Mouse (Mus musculus) midbrain, embryonic 10.5 days (tissue): ENCODE measurements around the gene Ascc1. TPM values are rescaled to one million over a fixed set of nuclear protein-coding genes. Genes with fewer than 3 reads are reported as not detected.

Experiments
- DNase-seq: peaks from one replicate; pipeline ENCODE4 v3.0.0-alpha.2; 2017; ENCODE audit warnings: low spot score
- H3K27ac ChIP-seq: fragments of 300-500 bp; sonication (generic); replicated peaks from 2 replicates; pipeline ENCODE4 v1.5.1; 2016; ENCODE audit warnings: mild to moderate bottlenecking
- H3K27me3 ChIP-seq: fragments of 300-500 bp; sonication (generic); 2 replicates; pipeline ENCODE4 v1.6.1; 2016; ENCODE audit warnings: low read depth, mild to moderate bottlenecking; ENCODE audit not compliant: poor library complexity, severe bottlenecking
- H3K36me3 ChIP-seq: fragments of 300-500 bp; sonication (generic); 2 replicates; pipeline ENCODE4 v1.6.1; 2016; ENCODE audit warnings: mild to moderate bottlenecking, moderate library complexity
- H3K4me1 ChIP-seq: fragments of 300-500 bp; sonication (generic); 2 replicates; pipeline ENCODE4 v1.6.1; 2016
- H3K4me3 ChIP-seq: fragments of 300-500 bp; sonication (generic); 2 replicates; pipeline ENCODE4 v1.5.1; 2016; ENCODE audit warnings: mild to moderate bottlenecking, moderate library complexity
- H3K9me3 ChIP-seq: fragments of 300-500 bp; sonication (generic); replicated peaks from 2 replicates; pipeline ENCODE4 v1.6.1; 2016; ENCODE audit warnings: mild to moderate bottlenecking
- WGBS: fragments of 180-500 bp; shearing (Covaris S2); methylation state at CpG from one replicate; pipeline ENCODE4 v1.1.7; 2016; 5-methylcytosine and 5-hydroxymethylcytosine counted together
- polyA plus RNA-seq: library from polyadenylated mRNA; unstranded; fragments of >200 nt; fragmentation: Nextera tagmentation; extraction: Ambion mirVana; gene quantifications from 2 replicates; pipeline ENCODE4 v1.2.1, GENCODE M21; 2016

Gene Ascc1
- polyA plus RNA-seq: 34.4 and 35.5 TPM in 2 replicates

- DNase-seq: peak; percentile 99
- H3K4me3 ChIP-seq: peak within 1 kb of the TSS; percentile 76
- H3K4me1 ChIP-seq: peaks cover 22% of the 10 kb centered on the region
- H3K9me3 ChIP-seq: no peaks in the 10 kb centered on the region
- WGBS: under 1% methylated on average over 51 of the region's 51 CpGs
- H3K27me3 ChIP-seq: no peaks in the 10 kb centered on the region
- H3K36me3 ChIP-seq: peaks cover 24% of the 10 kb centered on the region
- peak within 1 kb of the TSS; percentile 97 for H3K27ac ChIP-seq
Measured at GRCm38 (mm10) chr10:60002673-60003212, at the start of gene Ascc1, which contains the start of gene Anapc16. TSS of gene Ascc1 (plus strand) at chr10:60002805. TSS of gene Anapc16 (minus strand) at chr10:60003135.

GRCm38 (mm10) chr10:59953564-59954039 lies 49.0 kb upstream of the Ascc1 start:
- no peak for DNase-seq
- H3K27ac ChIP-seq: peak overlapping the region; percentile 64
- H3K4me1 ChIP-seq: peaks cover 71% of the 10 kb centered on the region

GRCm38 (mm10) chr10:59956681-59957080 lies 45.9 kb upstream of the Ascc1 start:
- Histone ChIP-seq H3K27me3 (peaks cover 11% of the 10 kb centered on the region; the same call in 1 of the 2 replicates), H3K27ac (peak overlapping the region; percentile 81), H3K4me1 (peaks cover 58% of the 10 kb centered on the region), H3K36me3 (no peaks in the 10 kb centered on the region), H3K4me3 (no peak overlapping the region), H3K9me3 (no peaks in the 10 kb centered on the region)
- WGBS: 65% methylated on average over 5 of the region's 5 CpGs
- DNase-seq: no peak

More at GRCm38 (mm10) chr10:59953564-59954039, 49.0 kb upstream of the Ascc1 start:
- H3K9me3 ChIP-seq: no peaks in the 10 kb centered on the region
- H3K4me3 ChIP-seq: no peak overlapping the region
- 38% methylated on average over 7 of the region's 7 CpGs for WGBS
- H3K36me3 ChIP-seq: peaks cover 8% of the 10 kb centered on the region
- H3K27me3 ChIP-seq: peaks cover 11% of the 10 kb centered on the region; the same call in 1 of the 2 replicates

GRCm38 (mm10) chr10:59957171-59958149 lies 45.1 kb upstream of the Ascc1 start:
- Histone ChIP-seq H3K36me3 (no peaks in the 10 kb centered on the region), H3K4me1 (peaks cover 53% of the 10 kb centered on the region), H3K9me3 (no peaks in the 10 kb centered on the region), H3K27me3 (peaks cover 11% of the 10 kb centered on the region; the same call in 1 of the 2 replicates), H3K4me3 (peak overlapping the region; percentile 40), H3K27ac (peak overlapping the region; percentile 81)
- 7% methylated on average over 25 of the region's 25 CpGs for WGBS
- DNase-seq: peak; percentile 43

- DNase-seq: no peak
- H3K4me3 ChIP-seq: peak overlapping the region; percentile 40
- 18% methylated on average over 5 of the region's 5 CpGs for whole genome bisulfite sequencing
- no peaks in the 10 kb centered on the region for H3K36me3 ChIP-seq
- H3K9me3 ChIP-seq: no peaks in the 10 kb centered on the region
- H3K4me1 ChIP-seq: peaks cover 43% of the 10 kb centered on the region
- peaks cover 11% of the 10 kb centered on the region; the same call in 1 of the 2 replicates for H3K27me3 ChIP-seq
- H3K27ac ChIP-seq: peak overlapping the region; percentile 81
Measured at GRCm38 (mm10) chr10:59958458-59958857, 44.1 kb upstream of the Ascc1 start.

GRCm38 (mm10) chr10:59959517-59959916 lies 43.1 kb upstream of the Ascc1 start:
- Histone ChIP-seq H3K9me3 (no peaks in the 10 kb centered on the region), H3K4me1 (peaks cover 50% of the 10 kb centered on the region), H3K27ac (peak overlapping the region; percentile 81), H3K36me3 (no peaks in the 10 kb centered on the region), H3K4me3 (no peak overlapping the region), H3K27me3 (peaks cover 11% of the 10 kb centered on the region; the same call in 1 of the 2 replicates)
- 80% methylated on average over 12 of the region's 12 CpGs for WGBS
- DNase-seq: no peak

GRCm38 (mm10) chr10:59963609-59964008 lies 39.0 kb upstream of the Ascc1 start:
- WGBS: 51% methylated on average over 2 of the region's 2 CpGs
- H3K36me3 ChIP-seq: no peaks in the 10 kb centered on the region
- H3K27ac ChIP-seq: peak overlapping the region; percentile 92
- H3K4me3 ChIP-seq: no peak overlapping the region
- 0 out of 2 replicates have a peak, but pooled peaks cover 4% of the 10 kb centered on the region for H3K9me3 ChIP-seq
- DNase-seq: no peak
- no peaks in the 10 kb centered on the region for H3K27me3 ChIP-seq
- peaks cover 46% of the 10 kb centered on the region for H3K4me1 ChIP-seq

GRCm38 (mm10) chr10:59964504-59965361 lies 37.9 kb upstream of the Ascc1 start:
- WGBS: 6% methylated on average over 17 of the region's 23 CpGs

GRCm38 (mm10) chr10:59965362-59965695 lies 37.3 kb upstream of the Ascc1 start:
- Histone ChIP-seq H3K9me3 (0 out of 2 replicates have a peak, but pooled peaks cover 4% of the 10 kb centered on the region), H3K36me3 (no peaks in the 10 kb centered on the region), H3K4me1 (peaks cover 46% of the 10 kb centered on the region), H3K27me3 (no peaks in the 10 kb centered on the region), H3K4me3 (peak overlapping the region; percentile 45), H3K27ac (peak overlapping the region; percentile 92)
- no peak for DNase-seq
- WGBS: 46% methylated on average over 9 of the region's 9 CpGs

More at GRCm38 (mm10) chr10:59964504-59965361, 37.9 kb upstream of the Ascc1 start:
- Histone ChIP-seq H3K4me1 (peaks cover 40% of the 10 kb centered on the region), H3K27me3 (no peaks in the 10 kb centered on the region), H3K36me3 (no peaks in the 10 kb centered on the region), H3K27ac (peak overlapping the region; percentile 92), H3K9me3 (0 out of 2 replicates have a peak, but pooled peaks cover 4% of the 10 kb centered on the region), H3K4me3 (peak overlapping the region; percentile 45)
- DNase-seq: peak; percentile 75

GRCm38 (mm10) chr10:59965788-59966187 lies 36.8 kb upstream of the Ascc1 start:
- peaks cover 48% of the 10 kb centered on the region for H3K4me1 ChIP-seq
- 82% methylated on average over 8 of the region's 8 CpGs for WGBS
- peaks cover 4% of the 10 kb centered on the region for H3K27me3 ChIP-seq
- H3K4me3 ChIP-seq: no peak overlapping the region
- DNase-seq: no peak
- 0 out of 2 replicates have a peak, but pooled peaks cover 4% of the 10 kb centered on the region for H3K9me3 ChIP-seq
- no peaks in the 10 kb centered on the region for H3K36me3 ChIP-seq
- H3K27ac ChIP-seq: peak overlapping the region; percentile 92

- H3K4me3 ChIP-seq: no peak overlapping the region
- 0 out of 2 replicates have a peak, but pooled peaks cover 4% of the 10 kb centered on the region for H3K9me3 ChIP-seq
- 91% methylated on average over 6 of the region's 6 CpGs for WGBS
- no peak overlapping the region for H3K27ac ChIP-seq
- H3K27me3 ChIP-seq: peaks cover 12% of the 10 kb centered on the region
- H3K36me3 ChIP-seq: no peaks in the 10 kb centered on the region
- no peak for DNase-seq
- H3K4me1 ChIP-seq: peaks cover 49% of the 10 kb centered on the region
Measured at GRCm38 (mm10) chr10:59966743-59967142, 35.9 kb upstream of the Ascc1 start.
